Mouse (Mus musculus) frontal cortex, postnatal 25 days (tissue): ENCODE results near the gene Ccdc36.
A peak's percentile ranks its signal among the peaks of the same experiment; 100 is the strongest.

Experiments
- DNase-seq, 2 experiments: peaks; one replicate each; pipeline ENCODE4 v3.0.0; 2022; ENCODE audit warnings: low spot score in 2 of 2

The Ccdc36 gene

DNA sequence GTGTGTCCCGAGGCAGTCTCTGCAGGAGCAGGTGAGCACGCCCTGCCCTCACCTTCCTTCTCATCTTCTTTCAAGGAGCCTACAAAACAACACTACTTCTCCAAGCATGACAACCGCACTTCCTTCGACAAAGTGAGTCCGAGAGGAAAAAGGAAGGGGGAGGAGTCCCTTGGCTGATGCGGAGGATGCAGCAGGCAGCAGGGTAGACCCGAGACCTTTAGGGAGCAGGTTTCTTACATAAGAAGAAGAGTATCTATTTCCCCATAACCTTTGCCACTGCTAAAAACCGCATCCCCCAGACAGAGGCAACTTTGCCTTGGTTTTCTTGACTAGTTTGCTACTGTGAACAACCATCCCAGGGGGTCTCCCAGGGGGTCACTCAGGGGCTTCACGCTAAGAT, 16.8 kb upstream of the Ccdc36 start:
- DNase-seq, result no peak

DNA sequence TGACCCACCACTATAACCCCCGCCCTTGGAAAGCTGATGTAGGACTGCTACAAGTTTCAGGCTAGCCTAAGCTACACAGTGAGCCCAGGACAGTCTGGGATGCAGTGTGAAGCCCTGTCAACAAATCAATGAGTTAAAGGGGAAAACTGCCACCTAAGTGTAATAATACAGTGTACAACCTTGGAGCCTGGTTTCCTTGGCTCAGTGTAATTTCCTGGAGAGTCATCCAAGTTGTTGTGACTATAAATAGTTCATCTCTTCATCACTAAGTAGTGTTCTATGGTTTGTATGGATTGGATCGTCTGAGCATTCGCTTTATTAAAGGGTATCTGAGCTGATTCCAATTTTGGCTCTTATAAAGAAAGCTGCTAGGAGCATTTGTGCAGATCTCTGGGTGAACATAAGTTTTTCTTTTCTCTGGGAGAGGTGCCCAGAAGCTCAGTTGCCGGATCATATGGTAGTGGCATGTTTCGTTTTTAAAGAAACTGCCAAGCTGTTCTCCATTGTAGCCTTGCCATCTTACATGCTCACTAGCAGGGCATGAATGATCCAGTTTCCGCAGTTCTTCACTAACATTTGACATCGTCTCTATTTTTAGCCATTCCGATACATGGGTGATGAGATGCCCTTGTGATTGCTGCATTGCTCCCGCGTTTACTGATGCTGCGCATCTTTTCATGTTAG, 13.1 kb upstream of the Ccdc36 start:
- DNase-seq, result no peak

- DNase-seq, result peak in 1 of 2 experiments; percentile 24
Observed at GRCm38 (mm10) chr9:108440485-108440884, 12.2 kb upstream of the Ccdc36 start.

- DNase-seq, result no peak
Observed at GRCm38 (mm10) chr9:108439176-108439575, 10.9 kb upstream of the Ccdc36 start.

GRCm38 (mm10) chr9:108436182-108436581, 7.9 kb upstream of the Ccdc36 start, which contains the start of gene BC048562:
Gene BC048562, plus strand, starts transcription at chr9:108436482.
- no peak for DNase-seq

GRCm38 (mm10) chr9:108431431-108432067, 3.3 kb upstream of the Ccdc36 start:
- DNase-seq, result no peak

- DNase-seq, result no peak
Observed at GRCm38 (mm10) chr9:108412221-108412620, 16.1 kb downstream of the Ccdc36 start.

DNA sequence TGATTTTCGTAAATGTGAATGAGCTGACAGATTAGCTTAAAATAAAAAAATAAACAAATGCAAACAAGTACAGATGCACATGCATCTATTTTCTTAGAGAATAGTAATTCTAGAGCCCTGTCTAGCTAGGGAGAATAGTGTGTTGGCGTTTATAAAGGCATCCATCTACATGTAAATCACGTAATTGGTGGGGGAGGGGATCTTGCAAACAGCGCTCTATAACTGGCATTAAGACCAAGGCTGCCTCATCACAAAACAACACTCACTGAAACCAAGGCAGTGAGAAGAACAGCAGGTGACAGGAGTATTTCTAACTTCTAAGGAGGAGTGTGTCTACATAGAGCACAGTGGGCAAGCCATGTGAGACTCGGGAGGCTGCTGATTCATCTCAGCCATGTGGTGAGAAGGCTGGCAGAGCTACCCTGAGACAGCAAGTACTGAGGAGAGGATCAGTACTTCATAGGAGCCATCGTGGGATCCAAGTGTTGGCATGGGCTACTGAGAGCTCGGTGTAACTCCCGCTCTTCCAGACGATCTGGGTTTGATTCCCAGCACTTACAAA, 16.8 kb downstream of the Ccdc36 start:
- DNase-seq, result peak; percentile 31

DNA sequence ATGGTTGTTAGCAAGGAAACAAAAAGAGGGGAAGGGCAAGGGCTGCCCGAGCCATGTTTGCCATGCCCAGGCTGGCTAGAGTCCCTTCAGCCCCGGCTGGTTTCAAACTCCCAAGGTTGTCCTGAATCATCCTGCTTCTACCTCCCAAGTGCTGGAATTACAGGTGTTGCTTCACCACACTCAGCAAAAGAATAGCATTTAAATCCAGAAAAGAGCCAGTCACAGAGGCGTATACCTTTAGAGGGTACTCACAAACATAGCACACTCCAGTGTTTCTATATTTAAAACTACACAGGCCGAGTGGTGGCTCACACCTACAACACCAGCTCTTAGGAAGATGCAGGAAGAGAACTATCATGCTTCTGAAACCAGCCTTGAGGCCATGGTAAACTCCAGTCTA, 18.7 kb downstream of the Ccdc36 start:
- no peak for DNase-seq

DNA sequence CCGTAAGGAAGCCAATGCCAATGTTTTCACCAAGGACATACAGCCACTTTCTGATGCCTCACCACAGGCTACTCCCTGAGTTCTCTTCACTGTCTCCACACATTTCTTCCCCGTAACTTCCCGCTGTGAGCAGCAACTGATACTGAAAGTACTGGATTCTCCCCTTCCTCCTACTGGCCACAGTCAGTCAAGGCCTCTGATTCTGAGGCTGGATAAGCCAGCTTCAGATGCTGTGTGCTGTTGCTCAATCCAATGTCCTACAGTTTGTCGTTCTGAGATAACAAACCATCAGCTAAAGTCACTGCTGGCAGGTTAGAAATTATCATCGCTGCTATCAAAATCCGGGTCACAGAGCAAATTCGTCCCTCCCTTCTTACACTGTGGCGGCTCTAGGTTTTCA, 23.8 kb downstream of the Ccdc36 start:
- DNase-seq, result no peak

DNA sequence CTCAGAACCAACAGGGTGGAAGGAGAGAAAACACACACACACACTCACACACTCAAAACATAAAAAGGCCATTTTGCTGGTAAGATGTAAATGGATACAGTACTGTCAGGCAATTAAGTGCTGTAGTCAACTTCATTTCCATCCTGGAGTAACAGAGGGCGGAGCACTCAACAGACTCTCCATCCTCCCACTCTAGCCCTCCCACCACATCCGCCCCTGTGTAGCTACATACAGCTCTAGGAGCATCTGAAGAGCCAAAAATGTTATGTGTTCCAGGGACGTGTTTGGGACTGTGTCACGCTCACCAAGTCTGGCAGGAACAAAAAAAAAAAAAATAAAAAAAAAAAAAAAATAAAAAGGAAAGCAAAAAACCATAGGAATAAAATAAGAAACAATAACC, 25.2 kb downstream of the Ccdc36 start:
- no peak for DNase-seq

DNA sequence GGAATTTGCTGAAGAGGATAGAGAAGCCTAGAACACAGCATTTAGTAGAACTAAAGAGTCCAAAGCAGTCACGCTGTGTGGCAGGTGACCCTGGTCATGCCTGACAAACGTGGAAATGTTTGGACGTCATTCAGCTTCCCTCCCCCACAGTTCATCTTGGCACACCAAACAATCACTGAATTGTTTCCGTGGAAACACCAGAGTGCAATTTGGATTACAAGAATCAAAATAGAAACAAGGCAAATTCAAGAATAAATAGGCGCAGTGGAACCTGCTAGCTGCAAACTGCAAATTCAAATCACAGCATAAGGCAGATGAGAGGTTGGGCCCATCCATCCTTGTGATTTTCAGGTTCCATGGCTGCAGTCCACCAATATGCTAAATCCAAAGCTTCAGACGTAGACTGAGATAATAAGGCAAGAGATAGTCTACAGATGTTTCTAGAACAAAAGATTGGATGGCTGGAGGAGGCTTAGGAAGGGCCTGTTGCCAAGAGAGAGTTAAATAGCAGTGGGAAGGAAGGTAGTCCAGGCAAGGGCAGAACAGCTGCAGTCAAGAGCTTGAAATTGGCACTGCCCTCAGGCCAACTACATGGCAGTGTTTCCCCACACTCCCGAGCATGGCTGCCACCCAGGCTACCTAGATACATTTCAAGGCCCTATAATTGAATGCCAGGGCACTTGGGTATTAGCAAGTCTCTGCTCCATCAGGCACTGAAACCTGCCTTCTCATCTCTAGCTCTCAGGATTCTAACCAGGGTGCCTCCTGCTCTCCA, 26.9 kb downstream of the Ccdc36 start:
- peak; percentile 33 to 34 for DNase-seq

- no peak for DNase-seq
Observed at GRCm38 (mm10) chr9:108398324-108398723, 30.0 kb downstream of the Ccdc36 start.

- DNase-seq, result no peak
Observed at GRCm38 (mm10) chr9:108395427-108395826, 32.9 kb downstream of the Ccdc36 start.

DNA sequence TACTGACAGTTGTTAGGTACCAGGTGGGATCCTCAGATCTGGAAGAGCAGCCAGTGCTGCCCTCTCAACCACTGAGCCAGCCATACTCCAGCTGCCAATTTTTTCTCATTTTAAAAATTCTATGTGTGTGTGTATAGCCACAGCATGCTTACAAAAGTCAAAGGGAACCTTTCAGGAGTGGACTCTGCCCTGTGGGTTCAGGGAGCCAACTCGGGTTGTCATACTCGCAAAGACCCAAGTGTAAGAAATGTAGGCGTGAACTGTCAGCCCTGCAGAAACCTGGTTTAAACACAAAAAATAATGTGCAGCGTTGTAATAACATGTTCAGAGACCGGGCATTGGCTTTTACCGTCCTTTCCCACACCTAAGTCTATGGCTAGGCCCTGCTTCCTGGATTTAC, 34.1 kb downstream of the Ccdc36 start:
- no peak for DNase-seq

GRCm38 (mm10) chr9:108392676-108393075, 35.6 kb downstream of the Ccdc36 start, which contains the start of gene 1700102P08Rik:
Gene 1700102P08Rik, plus strand, starts transcription at chr9:108392805.
- no peak for DNase-seq

DNA sequence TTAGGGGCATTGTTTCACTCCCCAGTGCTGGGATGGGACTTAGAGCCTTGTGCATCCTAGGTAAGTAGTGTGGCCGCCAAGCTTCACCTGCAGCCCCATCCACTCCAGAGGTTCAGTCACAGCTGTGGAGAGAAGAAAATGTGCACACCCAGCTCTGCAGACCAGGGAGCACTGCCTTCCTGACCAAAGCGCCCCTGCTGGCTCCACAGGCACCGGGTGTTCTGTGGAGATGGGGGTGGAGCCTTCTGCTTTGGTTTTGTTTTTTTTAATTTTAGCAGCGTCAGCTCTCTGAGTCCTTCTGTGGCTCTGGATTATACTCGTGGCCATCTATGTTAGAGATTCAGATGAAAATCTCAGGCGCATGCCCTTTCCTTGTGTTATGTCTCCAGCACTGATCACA, 39.1 kb downstream of the Ccdc36 start:
- no peak for DNase-seq

DNA sequence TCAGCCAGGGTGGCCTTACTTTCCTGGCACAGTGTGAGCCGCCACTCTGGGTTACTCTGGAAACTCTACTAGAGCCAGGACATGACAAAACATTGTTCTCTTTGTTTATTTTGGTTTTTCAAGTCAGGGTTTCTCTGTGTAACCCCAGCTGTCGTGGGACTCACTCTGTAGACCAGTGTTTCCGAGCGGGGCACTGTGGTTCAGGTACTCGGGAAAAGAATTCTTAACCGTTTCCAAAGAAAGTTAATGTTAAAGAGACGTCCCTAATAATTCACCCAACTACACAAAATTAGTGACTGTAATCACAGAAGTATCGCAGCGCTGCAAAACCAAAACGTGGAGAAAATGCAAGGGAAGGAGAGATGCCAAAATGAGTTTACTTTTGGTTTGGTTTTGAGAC, 39.7 kb downstream of the Ccdc36 start:
- DNase-seq, result no peak

GRCm38 (mm10) chr9:108386816-108387215, 41.5 kb downstream of the Ccdc36 start:
- DNase-seq, result no peak

DNA sequence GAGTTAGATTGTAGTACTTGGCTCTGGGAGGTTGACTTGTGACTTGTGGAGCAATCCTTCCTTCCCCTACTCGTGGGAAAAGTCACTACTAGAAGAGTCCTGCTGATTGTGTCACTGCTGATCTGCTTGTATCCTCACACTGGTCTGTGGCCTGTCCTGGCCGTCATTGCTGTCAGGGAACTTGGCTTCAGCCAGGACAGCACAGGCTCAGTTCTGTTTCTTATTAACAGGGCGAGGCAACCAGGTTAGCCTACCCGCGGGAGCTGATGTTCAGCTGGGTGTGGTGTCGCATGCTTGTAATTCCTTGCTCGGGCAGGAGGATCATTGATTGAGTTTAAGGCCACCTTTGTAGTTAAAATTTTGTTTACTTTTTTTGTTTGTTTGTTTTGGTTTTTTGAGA, 43.3 kb downstream of the Ccdc36 start:
- no peak for DNase-seq

DNA sequence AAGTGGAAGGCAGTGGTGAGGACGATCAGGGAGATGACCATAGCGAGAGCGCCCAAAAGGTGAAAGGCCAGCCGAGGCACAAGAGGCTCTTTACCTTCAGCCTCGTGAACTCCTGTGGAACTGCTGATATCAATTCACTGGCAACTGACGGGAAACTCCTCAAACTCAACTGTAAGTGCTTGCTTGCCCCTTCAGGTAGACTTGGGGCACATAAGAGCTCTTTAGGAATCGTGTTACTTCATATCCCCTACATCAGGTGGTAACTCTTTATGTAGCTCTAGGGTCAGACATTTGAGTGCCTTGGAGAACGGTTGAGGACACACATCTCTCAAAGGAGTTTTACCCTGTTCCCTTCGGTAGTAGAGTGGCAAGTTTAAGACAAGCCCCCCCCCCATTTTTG, 46.9 kb downstream of the Ccdc36 start:
- DNase-seq, result no peak

- no peak for DNase-seq
Observed at GRCm38 (mm10) chr9:108379294-108379693, 49.0 kb downstream of the Ccdc36 start.
